Mouse (Mus musculus): Measurements from ENCODE around the gene Ap3b2. TPM values are rescaled to one million over a fixed set of nuclear protein-coding genes. Genes with fewer than 3 reads are reported as not detected.

Ap3b2 gene
- polyA plus RNA-seq (2012; rRNA removed) = 0.01 and 0.02 TPM in 2 replicates

GRCm38 (mm10) chr7:81493331-81494021 lies at the start of gene Ap3b2:
Ap3b2 (minus strand) TSS chr7:81493925.

DNA sequence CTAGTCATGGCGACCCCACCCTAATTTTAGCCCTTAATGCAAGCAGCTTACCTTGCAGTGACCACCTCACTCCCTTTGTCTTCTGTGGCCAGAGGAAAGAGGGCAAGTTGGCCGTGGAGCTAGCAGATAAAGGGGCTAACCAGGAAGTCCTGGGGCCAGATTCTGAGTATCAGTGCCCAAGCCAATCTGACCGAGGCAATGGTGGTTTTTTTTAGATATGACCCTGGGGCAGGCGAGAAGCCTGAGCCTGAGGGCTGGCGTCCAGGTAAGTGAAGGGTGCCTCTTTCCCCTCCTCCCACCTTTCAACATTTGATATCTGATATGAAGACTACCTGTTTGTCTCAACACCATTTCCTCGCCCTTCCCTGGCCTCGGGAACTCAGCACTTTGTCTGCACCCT lies 4.5 kb upstream of the Ap3b2 start, which contains the start of gene BC048679:
Gene BC048679, minus strand, starts transcription at position 101 of the 400 bp plus-strand sequence.

GRCm38 (mm10) chr7:81455155-81455651 lies 38.5 kb downstream of the Ap3b2 start, which contains the start of gene Cpeb1:
Cpeb1 (minus strand) TSS chr7:81455465.

Other genes starting within 250 kb of the Ap3b2 start
- gene Rps17, start 148.7 kb downstream of the Ap3b2 start, polyA plus RNA-seq (2012; rRNA removed) = 1,312 and 1,425 TPM in 2 replicates
- 0.03 and 0.14 TPM in 2 replicates for gene Cpeb1, start 38.5 kb downstream of the Ap3b2 start, polyA plus RNA-seq (2012; rRNA removed)
- gene BC048679, start 4.4 kb upstream of the Ap3b2 start, polyA plus RNA-seq (2012; rRNA removed) = not detected in 2 replicates
- gene Fsd2, start 73.0 kb upstream of the Ap3b2 start, polyA plus RNA-seq (2012; rRNA removed) = 0.13 and 0.20 TPM in 2 replicates
- 10.9 and 14.2 TPM in 2 replicates for gene Whamm, start 77.3 kb upstream of the Ap3b2 start, polyA plus RNA-seq (2012; rRNA removed)
- gene Homer2, start 213.6 kb upstream of the Ap3b2 start, polyA plus RNA-seq (2012; rRNA removed) = 4.4 and 4.8 TPM in 2 replicates

Data from liver, embryonic 18 days (tissue).